Mouse (Mus musculus): ENCODE measurements at regions not wholly inside any gene's neighbourhood (a gene's known extent, or its start where the extent isn't known, plus 50 kb on each side); places are given as distances from the start of the nearest gene placed in this dataset.

- DNase-seq = no peak
These were observed 83.3 kb upstream of the Smim23 start for GRCm38 (mm10) chr11:32907520-32908233.

GRCm38 (mm10) chr11:32903970-32904369 lies 79.6 kb upstream of the Smim23 start:
- no peak for DNase-seq

- no peak for DNase-seq
These were observed 79.0 kb upstream of the Smim23 start for GRCm38 (mm10) chr11:32903389-32903788.

GRCm38 (mm10) chr11:32902923-32903322 lies 78.5 kb upstream of the Smim23 start:
- DNase-seq = no peak

- no peak for DNase-seq
These were observed 76.0 kb upstream of the Smim23 start for GRCm38 (mm10) chr11:32900437-32900836.

GRCm38 (mm10) chr11:32899604-32900216 lies 75.3 kb upstream of the Smim23 start:
- DNase-seq = no peak

- no peak for DNase-seq
These were observed 71.0 kb upstream of the Smim23 start for GRCm38 (mm10) chr11:32895400-32895799.

- DNase-seq = no peak
These were observed 68.9 kb upstream of the Smim23 start for GRCm38 (mm10) chr11:32893146-32893903.

- no peak for DNase-seq
These were observed 68.1 kb upstream of the Smim23 start for GRCm38 (mm10) chr11:32892496-32892895.

- DNase-seq = no peak
These were observed 64.8 kb upstream of the Smim23 start for GRCm38 (mm10) chr11:32889248-32889647.

GRCm38 (mm10) chr11:32884744-32885143 lies 60.3 kb upstream of the Smim23 start:
- no peak for DNase-seq

GRCm38 (mm10) chr11:32883062-32883852 lies 58.9 kb upstream of the Smim23 start:
- no peak for DNase-seq

- no peak for DNase-seq
These were observed 54.6 kb upstream of the Smim23 start for GRCm38 (mm10) chr11:32878967-32879366.

Measured in liver (tissue).